Mouse (Mus musculus) mesoderm, embryonic 11.5 days (tissue): ENCODE measurements at regions not wholly inside any gene's neighbourhood (a gene's known extent, or its start where the extent isn't known, plus 50 kb on each side); places are given as distances from the start of the nearest gene placed in this dataset.
A peak's percentile ranks its signal among the peaks of the same experiment; 100 is the strongest.

Experiments used
- DNase-seq: peaks from one replicate; pipeline ENCODE4 v3.0.0-alpha.2; 2012; ENCODE audit warnings: low read depth, low spot score

DNA sequence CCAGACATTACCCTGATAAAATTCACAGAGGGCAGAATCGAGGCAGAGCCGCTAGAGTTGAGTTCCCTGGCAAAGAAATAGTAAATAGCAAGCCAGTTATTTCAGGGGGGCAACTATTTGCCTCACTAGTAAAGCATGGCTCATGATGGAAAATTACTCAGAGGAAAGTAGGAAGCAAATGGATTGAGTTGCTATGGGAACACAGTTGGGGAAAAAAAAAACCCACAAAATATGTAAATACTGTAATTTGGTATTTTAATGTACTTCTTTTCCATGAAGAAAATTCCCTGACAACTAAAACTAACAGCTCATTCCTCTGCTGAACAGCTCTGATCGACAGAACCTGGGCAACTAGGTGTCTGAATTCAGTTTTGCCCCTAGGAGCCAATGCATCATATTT is 296.2 kb upstream of the Slc30a5 start:
- DNase-seq, result no peak

DNA sequence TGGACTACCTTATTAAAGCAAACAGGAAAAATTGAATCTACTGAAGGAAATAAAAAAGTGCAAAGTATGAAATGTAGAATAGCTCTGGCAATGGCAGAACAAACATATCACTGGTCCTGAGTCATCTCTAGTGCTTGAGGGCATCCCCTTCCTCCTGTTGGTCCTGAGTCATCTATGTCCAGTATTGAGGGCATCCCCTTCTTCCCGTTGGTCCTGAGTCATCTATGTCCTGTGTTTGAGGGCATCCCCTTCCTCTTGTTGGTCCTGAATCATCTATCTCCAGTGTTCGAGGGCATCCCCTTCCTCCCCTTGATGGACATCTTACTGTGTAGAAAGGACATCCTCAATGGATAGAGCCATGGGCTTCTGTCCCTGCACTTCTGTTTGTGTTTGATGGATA is 294.6 kb upstream of the Slc30a5 start:
- no peak for DNase-seq

DNA sequence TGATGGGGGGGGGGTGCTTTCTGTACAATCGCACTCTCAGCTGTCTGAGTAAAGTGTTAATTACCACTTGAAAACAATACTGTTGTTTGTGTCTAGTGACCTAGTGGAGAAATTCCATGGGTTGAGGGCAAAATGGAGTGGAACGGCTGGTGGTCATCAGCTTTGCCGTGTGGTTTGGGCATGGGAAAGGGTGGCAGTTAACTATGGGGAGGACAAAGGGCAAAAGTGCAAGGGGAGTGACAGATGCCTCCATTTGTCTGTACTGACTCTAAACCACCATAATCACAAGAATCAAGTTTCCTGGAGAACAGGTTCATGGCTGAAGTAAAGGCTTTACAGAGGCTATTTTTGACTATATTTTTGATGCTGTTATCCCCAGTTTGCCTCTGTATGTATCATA is 294.0 kb upstream of the Slc30a5 start:
- DNase-seq, result no peak

DNA sequence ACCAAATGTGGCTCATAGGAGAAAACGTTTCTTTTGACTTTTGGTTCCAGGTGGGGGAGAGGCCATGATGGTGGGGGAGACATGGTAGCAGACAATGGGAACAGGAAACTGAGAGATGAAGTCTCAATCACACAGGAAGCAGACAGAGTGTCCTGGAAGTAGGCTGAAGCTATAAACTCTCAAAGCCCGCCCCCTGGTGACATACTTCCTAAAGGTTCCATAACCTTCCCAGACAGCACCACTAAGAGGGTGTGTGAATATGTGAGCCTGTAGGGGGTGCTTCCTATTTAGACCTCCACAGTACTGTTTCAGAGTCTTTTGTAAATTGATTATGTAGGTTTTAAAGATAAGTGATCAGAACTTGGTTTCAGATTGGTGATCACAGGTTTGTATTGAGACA is 284.1 kb upstream of the Slc30a5 start:
- DNase-seq, result no peak

DNA sequence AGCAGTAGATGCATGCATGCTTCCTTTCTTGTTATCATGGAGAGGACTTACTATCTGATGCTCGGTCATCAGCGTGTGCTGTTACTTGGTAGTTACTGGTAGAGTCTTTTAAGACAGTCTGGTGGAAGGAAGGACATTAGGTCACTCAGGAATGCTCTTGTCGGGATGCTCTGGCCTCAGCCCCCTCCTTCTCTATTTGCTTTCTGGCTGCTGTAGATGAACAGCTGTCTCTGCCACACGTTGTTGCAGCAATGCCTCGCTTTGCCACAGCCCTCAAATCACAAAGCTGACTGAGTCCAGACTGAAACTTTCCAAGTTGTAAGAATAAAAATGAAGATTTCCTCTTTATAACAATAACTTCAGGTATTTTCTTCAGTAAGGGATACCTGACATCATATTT is 282.1 kb upstream of the Slc30a5 start:
- no peak for DNase-seq

DNA sequence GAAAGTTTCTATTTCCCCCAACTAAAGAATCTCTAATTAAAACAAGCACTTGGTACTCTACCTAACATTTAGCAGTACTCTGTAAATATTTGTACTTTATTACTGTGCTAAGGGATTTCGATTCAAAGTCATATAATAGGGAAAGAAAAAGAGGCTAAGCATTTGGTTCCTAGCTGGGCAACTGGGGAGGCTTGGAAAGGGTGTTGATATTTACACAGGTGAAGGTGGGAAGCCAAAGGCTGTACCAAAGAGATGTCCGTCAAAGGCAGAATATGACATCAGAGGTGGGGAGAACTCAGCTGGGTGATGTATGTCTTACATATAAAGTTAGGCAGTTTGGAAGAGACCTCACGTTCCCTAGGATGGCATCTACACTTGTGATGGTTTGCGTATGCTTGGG is 278.9 kb upstream of the Slc30a5 start:
- no peak for DNase-seq

DNA sequence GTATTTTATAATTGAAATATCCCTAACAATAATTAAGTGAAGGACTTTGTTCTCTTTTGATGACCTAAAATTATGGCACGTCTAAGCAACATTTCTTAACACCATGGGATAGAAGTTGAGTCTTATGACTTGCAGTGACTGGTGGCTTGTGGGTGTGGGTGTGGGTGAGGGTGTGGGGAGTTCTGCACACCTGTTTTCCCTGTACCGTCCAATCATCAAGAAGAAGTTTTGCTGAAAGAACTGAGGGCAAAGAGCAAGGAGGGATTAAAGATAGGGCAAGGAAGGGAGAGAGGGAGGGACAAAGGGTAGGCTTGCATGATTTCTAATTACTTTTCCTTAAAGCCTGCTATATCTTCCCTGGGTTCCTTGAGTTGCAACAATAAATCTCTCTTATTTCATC is 278.5 kb upstream of the Slc30a5 start:
- no peak for DNase-seq

DNA sequence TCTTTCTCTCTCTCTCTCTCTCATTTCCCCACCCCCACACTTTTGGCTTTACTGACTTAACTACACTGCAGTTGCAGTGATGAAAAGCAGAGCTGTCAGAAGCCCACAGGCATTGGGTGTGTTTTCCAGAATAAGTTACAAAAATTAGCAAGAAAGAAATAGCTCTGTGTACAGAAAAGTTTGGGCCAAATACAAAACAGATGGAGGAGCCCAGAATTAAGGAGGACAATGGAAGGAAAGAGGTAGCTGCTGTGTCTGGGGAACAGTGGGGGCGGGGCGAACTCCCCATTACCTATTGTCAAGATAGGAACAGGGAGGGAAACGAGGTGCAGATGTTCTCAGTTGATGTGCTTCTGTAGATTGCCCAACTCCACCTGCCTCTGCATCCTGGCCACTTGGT is 267.4 kb upstream of the Slc30a5 start:
- DNase-seq, result no peak

DNA sequence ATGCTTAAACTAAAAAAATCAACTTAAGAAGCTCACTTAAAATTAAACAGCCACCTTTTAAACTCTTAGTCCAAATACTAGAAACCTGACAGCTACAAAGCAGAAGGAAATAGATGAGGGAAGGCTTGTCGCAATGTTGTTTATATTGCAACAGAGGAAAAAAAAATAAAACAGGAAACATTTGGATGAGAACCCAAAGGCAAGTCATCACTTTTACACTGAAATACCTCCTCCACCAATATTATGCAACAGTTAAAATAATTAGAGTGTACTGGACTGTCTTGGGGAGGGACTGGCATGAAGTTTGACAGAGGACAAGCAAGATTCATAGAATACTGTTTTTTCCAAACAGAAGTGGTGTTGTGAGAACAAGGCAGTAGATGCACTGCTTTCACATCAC is 263.6 kb upstream of the Slc30a5 start:
- DNase-seq, result no peak

DNA sequence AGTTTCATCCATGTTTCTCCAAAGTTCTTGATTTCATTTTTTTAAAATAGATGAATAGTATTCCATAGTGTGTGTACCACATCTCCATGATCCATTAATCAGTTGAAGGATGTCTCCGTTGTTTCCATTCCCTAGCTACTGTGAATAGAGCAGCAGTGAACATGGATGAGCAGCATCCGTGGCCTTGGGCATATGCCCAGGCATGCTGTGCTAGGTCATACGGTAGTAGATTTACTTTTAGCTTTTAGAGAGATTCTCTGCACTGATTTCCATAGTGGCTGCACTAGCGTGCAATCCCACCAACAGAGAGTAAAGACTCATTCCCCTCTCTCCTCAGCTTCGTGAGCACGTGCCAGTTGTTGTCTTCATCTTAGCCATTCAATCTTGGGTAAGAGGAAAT is 263.0 kb upstream of the Slc30a5 start:
- DNase-seq, result no peak

DNA sequence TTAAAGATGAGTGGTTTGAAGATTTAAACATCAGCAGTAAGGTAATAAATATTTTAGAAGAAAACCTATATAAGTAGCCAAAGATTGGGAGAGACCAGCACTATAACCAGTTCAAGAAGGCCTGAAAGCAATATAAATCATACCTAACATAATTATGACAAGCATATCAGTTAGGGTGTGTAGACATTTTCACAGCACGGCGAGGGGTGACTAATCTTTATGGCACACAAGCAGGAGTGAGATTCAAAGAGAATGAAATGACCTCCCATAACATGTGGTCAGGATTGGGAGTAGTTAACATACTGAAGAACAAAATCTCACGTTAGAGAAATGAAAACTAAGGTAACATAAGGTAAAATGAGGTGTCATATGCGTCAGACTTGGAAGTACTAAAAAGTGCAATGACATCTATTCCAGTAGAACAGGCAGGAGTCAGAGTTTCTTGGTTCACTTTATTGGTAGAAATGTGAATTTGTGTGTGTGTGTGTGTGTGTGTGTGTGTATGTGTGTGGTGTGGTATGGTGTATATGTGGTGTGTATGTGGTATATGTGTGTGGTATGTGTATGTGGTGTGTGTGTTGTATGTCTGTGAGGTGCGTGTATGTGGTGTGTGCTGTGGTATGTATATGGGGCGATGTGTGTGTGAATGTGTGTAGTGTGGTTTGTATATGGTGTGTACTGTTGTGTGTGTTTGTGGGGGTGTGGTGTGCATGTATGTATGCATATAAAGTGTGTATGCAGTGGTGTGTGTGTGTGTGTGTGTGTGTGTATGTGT is 262.0 kb upstream of the Slc30a5 start:
- no peak for DNase-seq

DNA sequence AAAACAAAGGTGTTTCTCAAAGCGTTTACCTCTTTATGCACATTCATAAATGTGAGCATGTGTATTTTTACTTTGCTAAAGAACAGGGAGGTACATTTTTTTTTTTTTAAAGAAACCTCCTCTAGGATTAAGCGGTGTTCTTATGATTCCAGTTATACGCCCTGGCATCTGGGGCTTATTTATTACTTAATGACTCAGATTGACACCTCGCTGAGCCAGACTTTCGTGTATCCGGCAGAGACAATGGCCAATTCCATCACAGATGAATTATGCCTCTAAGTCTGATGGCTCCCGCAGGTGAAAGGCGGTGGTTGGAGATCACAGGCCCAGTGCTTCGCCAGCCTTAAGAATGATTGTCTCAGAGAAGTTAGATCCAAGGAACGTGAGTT is 259.5 kb upstream of the Slc30a5 start:
- DNase-seq, result no peak

DNA sequence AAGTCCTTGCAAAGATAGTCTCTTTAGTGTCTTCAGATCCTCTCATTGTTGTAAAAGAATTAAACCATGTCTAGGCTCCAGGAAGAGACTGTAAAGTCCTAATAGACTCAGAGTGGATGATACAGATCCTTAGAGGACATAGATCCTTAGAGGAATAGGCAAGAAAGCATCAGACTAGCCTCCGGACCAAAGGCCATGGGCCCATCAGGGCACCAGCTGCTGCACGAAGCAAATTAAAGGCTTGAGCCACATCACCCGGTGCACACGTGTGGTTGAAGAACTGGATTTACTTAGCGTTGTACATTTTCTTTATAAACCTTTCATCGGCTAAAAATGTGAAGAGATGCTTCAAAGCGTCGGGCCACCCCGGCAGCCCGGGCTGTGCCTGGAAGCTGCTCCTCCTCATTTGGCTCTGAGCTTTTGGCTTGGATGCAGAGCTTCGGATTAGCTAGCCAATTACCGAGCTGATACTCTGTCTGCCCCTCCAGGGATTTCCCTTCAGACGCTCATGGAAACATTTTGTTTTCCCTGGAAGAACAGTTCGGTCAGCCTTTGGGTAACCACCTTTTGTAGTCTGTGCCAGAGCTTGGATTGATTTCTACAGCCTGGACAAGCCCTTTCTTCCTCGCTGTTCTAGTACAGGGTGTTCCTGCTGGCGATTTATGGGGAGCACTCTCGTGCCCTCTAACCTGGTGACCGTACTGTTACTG is 259.0 kb upstream of the Slc30a5 start:
- no peak for DNase-seq

DNA sequence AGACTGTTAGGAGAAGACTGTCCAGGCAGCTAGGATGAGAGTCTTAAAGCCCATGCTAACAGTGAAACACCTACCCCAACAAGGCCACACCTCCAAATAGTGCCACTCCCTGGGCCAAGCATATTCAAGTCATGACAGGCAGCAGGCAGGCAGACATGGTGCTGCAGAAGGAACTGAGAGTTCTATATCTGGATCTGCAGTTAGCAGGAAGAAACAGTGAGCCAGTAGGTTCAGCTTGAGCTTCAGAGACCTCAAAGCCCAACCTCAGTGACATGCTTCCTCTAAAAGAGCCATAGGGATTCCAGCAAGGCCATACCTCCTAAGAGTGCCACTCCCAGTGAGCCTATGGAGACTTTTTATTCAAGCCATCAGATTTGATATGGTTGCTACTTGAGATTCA is 252.0 kb upstream of the Slc30a5 start:
- DNase-seq, result no peak

DNA sequence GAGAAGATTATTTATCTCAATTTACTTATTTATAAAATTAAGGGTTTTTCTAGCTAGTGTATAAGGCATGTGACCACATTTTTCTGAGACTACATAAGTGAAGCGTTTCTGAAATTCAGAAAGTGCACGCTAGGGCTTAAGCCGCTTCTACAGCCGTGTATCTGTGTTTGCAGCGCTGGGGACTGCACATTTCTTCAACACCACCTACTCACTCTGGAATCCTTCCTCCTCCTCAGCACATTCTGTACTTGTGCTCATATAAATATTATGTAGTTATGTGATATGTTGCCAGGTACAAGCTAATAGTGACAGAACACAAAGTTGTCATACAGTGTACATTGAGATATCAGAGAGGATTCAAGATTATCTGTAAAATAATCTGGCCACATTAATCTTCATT is 251.0 kb upstream of the Slc30a5 start:
- DNase-seq, result no peak

DNA sequence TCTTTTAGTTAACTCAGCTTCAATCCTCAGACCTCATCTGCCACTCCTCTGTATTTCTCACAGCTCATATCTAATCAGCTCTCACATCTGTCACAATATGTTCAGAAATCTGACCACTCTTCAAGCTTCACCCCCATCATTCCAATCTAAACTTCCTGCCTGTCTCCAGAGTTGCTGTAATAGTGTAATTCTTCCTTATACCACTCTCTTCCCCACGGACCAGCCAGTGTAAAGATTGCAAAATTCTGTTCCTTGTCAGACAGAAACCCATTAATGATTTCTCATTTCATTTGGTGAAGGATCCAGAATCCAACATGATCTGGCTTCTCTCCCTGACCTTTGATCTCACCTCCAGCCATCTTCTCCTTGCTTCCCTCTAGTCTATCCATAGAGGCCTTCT is 250.2 kb upstream of the Slc30a5 start:
- DNase-seq, result no peak

DNA sequence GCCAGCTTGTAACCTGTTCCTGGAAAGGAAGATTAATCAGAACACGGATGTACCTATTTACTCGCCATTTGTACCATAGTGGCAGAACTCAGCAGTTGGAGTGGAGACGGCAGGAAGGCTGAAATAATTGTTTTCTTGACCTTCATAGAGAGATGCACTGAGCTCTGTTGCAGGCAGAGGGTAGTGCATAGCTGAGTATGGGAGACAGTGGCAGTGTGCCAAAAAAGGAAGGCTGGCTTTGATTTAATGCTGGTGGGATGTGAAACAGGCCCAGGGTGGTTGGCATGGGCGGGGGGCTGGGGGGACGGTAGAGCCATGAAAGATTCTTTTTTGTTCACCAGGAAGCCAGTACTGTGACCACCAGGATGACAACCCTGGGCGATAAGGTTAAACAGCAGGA is 235.3 kb upstream of the Slc30a5 start:
- peak; percentile 21 for DNase-seq

DNA sequence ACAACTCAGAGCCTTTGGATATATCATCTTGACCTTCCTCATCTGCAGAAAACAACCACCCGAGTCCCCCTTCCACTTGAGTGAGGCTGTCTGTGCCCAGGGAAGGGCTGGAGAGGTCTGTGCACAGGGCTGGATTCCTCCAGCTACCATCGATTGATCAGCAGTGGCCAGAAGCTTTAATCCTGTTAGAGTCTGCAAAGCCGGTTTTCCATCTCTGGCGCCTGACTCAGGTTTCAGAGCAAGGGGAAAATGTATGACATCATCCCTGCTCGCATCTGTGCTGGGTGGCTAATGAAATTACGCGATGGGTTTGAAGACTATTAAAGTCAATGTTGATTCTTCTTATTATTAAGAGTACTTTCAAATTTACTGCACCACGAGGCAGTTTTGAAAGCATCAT is 229.4 kb upstream of the Slc30a5 start:
- peak; percentile 30 for DNase-seq

DNA sequence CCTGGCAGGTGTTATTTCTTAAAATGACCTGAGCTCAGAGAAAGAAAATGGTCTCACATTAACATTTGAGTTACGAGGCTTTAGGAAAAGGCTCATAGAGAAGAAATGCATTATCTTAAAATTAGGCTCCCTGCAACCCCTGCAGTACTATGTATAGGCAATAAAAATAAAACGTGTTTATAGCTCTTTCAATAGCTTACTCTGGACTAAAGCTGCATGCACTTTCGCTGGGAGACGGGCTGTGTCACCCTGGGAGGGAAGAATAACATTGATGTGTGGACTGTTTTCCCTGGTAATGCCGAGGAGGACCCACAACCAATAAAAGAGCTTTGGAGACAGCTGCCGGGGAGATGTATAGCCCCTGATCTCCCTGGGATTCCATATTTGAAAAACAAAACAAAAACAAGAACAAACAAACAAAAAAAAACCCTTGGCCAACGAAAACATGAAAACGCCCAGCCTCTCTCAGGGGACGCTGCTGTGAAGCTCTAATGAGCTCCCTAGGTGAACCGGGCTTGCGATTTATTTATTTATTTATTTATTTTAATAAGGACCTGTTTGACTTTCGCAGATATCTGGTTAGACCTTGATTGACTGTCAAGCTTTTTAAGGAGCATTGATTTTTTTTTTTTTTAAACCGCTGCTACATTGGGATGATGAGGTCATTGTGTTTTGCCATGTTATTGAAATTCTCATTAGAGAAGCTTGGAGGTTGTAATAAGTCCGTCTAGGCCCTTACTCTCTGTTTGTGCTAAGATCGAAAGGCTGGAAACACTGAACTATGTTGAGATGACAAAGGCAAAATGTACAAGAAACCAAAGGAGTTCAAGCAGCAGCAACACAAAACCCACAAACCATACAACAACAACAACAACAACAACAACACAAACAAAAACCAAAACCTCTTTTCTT is 228.3 kb upstream of the Slc30a5 start:
- DNase-seq, result no peak

DNA sequence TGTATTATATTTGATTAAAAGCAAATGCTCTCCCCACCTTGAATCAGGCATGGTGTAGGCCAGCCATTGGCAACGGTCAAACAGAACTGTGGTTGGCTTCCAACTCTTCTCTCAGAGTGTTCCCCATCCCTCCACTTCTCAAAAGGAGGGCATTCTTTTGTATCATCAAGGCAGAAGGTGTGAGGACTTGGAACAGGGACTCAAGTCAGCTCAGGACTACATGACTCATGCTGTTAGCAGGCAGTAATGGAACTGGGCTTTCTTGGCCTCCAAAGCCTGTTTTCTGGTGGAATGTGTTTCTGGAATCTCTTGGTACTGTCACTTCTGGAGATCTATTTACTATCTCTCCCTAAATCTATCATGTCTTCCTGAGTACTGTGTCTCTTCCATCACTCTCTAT is 216.3 kb upstream of the Slc30a5 start:
- DNase-seq, result no peak

DNA sequence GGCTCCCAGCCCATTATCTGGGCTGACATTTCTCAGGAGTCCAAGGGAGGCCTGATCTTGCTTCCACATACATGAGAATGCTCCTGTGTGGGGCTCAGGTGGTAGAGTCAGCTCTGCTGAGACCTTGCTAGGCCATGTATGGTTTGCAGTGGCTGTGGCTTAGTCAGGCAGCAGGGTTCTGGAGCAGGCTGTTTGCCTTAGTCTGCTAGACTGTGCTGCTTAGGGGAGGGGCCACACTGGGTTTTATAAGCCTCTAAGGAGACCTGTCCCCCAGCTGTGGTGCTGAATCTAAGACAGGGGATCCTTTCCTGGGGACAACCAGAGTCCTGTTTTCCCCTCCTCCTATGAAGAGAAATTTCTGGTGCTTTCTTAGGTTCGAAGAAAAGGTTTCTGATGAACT is 199.4 kb upstream of the Slc30a5 start:
- peak; percentile 47 for DNase-seq

DNA sequence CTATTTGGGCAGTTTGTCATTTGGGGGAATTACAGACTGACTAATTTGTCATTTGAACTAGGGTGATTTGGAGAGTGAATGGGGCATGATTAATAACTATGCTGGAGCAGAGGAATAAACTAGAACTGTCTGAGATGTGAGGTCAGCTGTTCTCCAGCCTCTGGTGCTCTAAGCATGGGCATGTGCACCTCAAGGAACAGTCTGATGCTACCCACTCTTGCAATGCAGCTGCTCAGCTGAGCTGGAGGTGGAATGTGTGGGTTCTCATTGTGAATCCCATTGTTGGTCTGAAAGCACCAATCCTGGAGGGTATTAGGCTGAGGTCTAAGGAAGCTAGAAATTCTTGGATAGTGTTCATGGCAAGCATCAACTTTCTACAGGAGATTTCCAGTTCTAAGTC is 192.8 kb upstream of the Slc30a5 start:
- no peak for DNase-seq

DNA sequence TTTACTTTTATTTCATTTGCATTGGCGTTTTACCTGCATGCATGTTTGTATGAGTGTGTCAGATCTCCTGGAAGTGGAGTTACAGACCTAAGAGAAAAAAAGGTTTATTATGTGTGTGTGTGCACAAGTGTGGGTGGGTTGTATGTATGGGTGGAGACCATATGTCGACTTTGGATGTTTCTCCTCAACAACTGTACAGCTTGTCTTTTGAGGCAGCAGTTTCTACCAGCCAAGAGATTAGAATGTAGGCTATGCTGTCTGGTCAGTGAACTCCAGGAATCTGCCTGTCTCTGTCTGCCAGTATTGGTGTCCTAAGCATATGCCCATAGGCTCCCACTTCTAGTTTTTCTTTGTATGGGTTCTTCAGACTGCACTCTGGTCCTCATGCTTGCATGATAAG is 192.3 kb upstream of the Slc30a5 start:
- no peak for DNase-seq
